Mouse (Mus musculus): ENCODE measurements around the gene Olfr887.

The Olfr887 gene

GRCm38 (mm10) chr9:38083772-38084171 lies at the start of gene Olfr887:
Olfr887 (plus strand) TSS chr9:38084072.
- DNase-seq = no peak

DNA sequence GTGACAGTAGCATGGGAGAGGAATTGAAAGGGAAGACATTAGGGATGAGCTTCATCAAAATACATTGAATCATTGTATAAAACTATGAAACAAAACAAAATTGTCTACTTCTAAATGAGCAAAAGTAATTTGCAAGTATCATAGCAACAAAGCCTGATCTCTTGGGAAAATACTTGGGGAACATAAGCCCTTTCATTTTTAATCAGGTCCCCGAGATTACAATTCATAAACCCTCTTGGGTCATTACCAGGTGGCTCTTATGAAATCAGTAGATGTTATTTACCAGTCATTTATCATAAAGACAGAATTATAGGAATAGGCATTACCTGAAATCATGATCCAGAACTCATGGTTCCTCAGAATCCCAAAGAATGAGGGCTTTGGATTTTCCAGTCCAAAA lies 37.6 kb upstream of the Olfr887 start, which contains the start of gene Olfr884:
Gene Olfr884, plus strand, starts transcription at position 301 of the 400 bp plus-strand sequence.
- DNase-seq = no peak

GRCm38 (mm10) chr9:38061022-38061421 lies 22.9 kb upstream of the Olfr887 start, which contains the start of gene Olfr885:
Olfr885 (plus strand) TSS chr9:38061322.
- DNase-seq = no peak

DNA sequence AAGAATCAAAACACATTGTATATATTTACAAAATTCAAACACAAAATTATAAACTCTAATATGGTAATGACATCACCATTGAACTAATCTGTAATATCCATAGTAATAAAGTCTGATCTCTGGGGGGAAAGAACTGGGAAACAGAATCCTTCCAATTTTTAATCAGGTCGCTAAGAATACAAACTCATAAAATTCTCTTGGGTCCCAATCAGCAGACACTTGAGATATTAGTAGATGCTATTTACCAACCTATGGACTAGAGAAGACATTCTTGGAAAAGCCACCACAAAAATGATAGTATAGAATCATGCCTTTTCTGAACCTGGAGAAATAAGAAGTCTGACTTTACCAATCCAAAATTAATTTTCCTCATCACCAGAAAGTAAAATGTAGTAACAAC lies 24.0 kb downstream of the Olfr887 start, which contains the start of gene Olfr888:
Gene Olfr888, plus strand, starts transcription at position 301 of the 400 bp plus-strand sequence.
- DNase-seq = no peak

DNA sequence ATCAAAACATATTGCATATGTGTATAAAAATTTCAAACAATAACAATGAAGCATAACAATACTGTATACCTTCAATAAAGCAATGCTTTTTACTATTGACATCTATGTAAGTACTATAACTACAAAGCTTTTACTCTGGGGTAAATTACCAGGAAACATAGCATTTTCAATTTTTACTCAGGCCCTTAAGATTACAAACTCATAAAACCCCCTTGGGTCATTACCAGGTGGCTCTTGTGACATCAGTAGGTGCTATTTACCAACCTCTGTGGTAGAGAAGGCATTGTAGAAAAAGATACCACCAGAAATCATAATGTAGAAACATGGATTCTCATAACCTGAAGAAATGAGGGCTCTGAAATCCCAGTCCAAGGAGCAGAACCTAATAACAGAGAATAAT lies 31.0 kb downstream of the Olfr887 start, which contains the start of gene Olfr889:
Gene Olfr889, plus strand, starts transcription at position 301 of the 400 bp plus-strand sequence.
- no peak for DNase-seq

Data from cerebellum, adult 11-12 months (tissue).